Mouse (Mus musculus): ENCODE data around the gene Spata17.

- TF ChIP-seq CTCF (conservative IDR thresholded peaks at IDR 0.05; ENCODE audit: insufficient read depth, insufficient read length, low read depth, low read length) (no peak), POLR2A (IDR thresholded peaks at IDR 0.05; ENCODE audit: low read depth, low read length) (no peak)
Observed at GRCm38 (mm10) chr1:187178546-187178945, 36.7 kb downstream of the Spata17 start.
